Mouse (Mus musculus) neural tube, embryonic 11.5 days (tissue): ENCODE measurements around the gene Foxo6. TPM values are rescaled to one million over a fixed set of nuclear protein-coding genes. Genes with fewer than 3 reads are reported as not detected.

Experiments
- ATAC-seq: fragments of 200-750 bp; cut with Nextera tagmentation; 2 replicates; pipeline ENCODE4 v1.8.0; 2017; ENCODE audit warnings: moderate number of reproducible peaks, mild to moderate bottlenecking, moderate TSS enrichment, moderate library complexity; ENCODE audit not compliant: insufficient read depth, low FRiP score, low TSS enrichment
- DNase-seq: peaks from one replicate; pipeline ENCODE4 v3.0.0-alpha.2; 2015; ENCODE audit warnings: low spot score
- H3K27ac ChIP-seq: fragments of 300-500 bp; sonication (generic); 2 replicates; pipeline ENCODE4 v1.5.1; 2014; ENCODE audit warnings: low read depth, mild to moderate bottlenecking, low read length
- H3K27me3 ChIP-seq: fragments of 300-500 bp; sonication (generic); 2 replicates; pipeline ENCODE4 v1.6.1; 2014; ENCODE audit warnings: mild to moderate bottlenecking, low read length, mixed read lengths; ENCODE audit not compliant: control insufficient read depth, insufficient read depth
- H3K36me3 ChIP-seq: fragments of 300-500 bp; sonication (generic); 2 replicates; pipeline ENCODE4 v1.6.1; 2014; ENCODE audit warnings: mild to moderate bottlenecking, low read length, moderate library complexity, mixed read lengths; ENCODE audit not compliant: control insufficient read depth, insufficient read depth
- H3K4me1 ChIP-seq: fragments of 300-500 bp; sonication (generic); 2 replicates; pipeline ENCODE4 v1.6.1; 2014; ENCODE audit warnings: low read length, mixed read lengths; ENCODE audit not compliant: control insufficient read depth, insufficient read depth
- H3K4me2 ChIP-seq: fragments of 300-500 bp; sonication (generic); 2 replicates; pipeline ENCODE4 v1.6.1; 2014; ENCODE audit warnings: low read depth, mild to moderate bottlenecking, moderate library complexity
- H3K4me3 ChIP-seq: fragments of 300-500 bp; sonication (generic); 2 replicates; pipeline ENCODE4 v1.5.1; 2014; ENCODE audit warnings: low read depth, low read length
- H3K9ac ChIP-seq: fragments of 300-500 bp; sonication (generic); 2 replicates; pipeline ENCODE4 v1.6.1; 2014; ENCODE audit warnings: mild to moderate bottlenecking, low read length
- H3K9me3 ChIP-seq: fragments of 300-500 bp; sonication (generic); 2 replicates; pipeline ENCODE4 v1.6.1; 2016; ENCODE audit warnings: low read length; ENCODE audit not compliant: control insufficient read depth
- WGBS: fragments of 180-500 bp; shearing (Covaris S2); extraction: QIAGEN DNeasy Blood & Tissue Kit; methylation state at CpG from one replicate; pipeline ENCODE4 v1.1.7; 2014; 5-methylcytosine and 5-hydroxymethylcytosine counted together
- polyA plus RNA-seq: library from polyadenylated mRNA; unstranded; fragments of >200 nt; fragmentation: Nextera tagmentation; extraction: Ambion mirVana; gene quantifications from 2 replicates; pipeline ENCODE4 v1.2.1, GENCODE M21; 2014

Foxo6 gene
- polyA plus RNA-seq, result 0.45 and 0.62 TPM in 2 replicates

DNA sequence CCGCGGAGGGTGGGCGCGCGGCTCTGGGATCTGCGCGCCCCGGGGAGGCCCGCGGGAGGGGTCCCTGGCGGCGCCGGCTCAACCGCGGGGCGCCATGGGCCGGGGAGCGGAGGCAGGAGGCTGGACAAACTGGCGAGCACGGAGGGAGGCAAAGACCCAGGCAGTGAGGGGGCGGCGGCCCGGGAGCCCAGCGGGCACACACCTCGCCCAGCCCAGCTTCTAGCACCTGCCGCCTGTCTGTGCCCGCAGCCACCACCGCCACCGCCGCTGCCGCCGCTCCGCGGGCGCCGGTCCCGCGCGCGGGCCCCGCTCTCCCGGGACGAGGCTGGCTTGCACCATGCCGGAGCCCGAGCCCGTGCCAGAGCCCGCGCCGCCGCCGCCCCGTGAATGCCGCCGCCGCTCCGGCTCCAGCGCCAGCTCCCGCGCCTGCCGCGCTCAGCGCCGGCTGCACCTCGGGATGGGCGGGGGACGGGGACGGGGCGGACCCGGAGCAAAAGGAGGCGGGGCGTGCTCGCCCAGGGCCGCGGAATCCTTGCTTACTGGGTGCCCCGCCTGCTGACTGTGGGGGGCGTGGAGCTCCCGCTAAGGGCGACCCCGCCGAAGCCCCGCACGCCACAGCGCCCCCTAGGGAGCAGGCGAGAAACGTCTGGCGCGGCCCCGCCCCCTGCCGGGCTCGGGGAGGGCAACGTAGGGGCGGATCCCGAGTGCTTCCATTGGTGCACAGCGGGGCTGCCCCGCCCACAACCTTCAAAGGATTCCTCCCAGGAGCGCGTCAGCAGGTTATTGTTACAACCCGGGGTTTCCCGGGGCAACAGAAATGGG, at the start of gene Foxo6:
Gene Foxo6 (minus strand): TSS at position 60 of the 822 bp plus-strand sequence.
- peaks cover 41% of the 10 kb centered on the region for H3K27me3 ChIP-seq
- ATAC-seq, result peak; percentile 85
- DNase-seq, result peak; percentile 96
- peak within 1 kb of the TSS; percentile 99 for H3K4me2 ChIP-seq
- H3K9me3 ChIP-seq, result no peaks in the 10 kb centered on the region
- H3K36me3 ChIP-seq, result no peaks in the 10 kb centered on the region
- H3K9ac ChIP-seq, result peak within 1 kb of the TSS; percentile 63
- no peak within 1 kb of the TSS for H3K27ac ChIP-seq
- peak within 1 kb of the TSS; percentile 63 for H3K4me3 ChIP-seq
- H3K4me1 ChIP-seq, result peaks cover 16% of the 10 kb centered on the region
- under 1% methylated on average over 61 of the region's 99 CpGs for WGBS

DNA sequence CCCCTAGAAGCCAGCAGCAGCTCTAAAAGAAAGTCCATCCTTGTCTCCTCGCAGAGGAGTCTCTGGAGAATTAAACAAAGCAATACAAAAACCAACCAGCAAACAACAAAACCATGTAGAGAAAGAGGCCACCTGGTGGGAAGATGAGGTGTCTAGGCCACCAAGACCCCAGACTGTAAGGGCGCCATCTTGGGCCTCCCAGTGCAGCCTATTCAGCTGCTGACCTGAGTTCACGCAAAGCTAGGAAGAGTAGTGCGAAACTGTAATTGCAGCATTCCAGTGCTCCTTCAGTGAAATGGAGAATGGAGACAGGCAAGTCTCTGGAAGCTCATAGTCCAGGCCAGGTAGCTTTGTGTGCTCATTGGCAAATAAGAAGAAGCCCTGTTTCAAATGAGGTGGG, 47.2 kb upstream of the Foxo6 start:
- no peaks in the 10 kb centered on the region for H3K4me1 ChIP-seq
- H3K4me3 ChIP-seq, result no peak overlapping the region
- no peak overlapping the region for H3K27ac ChIP-seq
- 89% methylated on average over 4 of the region's 4 CpGs for WGBS
- no peak overlapping the region for H3K9ac ChIP-seq
- no peak for DNase-seq
- ATAC-seq, result no peak
- H3K36me3 ChIP-seq, result no peaks in the 10 kb centered on the region
- no peak overlapping the region for H3K4me2 ChIP-seq
- no peaks in the 10 kb centered on the region for H3K27me3 ChIP-seq
- no peaks in the 10 kb centered on the region for H3K9me3 ChIP-seq

DNA sequence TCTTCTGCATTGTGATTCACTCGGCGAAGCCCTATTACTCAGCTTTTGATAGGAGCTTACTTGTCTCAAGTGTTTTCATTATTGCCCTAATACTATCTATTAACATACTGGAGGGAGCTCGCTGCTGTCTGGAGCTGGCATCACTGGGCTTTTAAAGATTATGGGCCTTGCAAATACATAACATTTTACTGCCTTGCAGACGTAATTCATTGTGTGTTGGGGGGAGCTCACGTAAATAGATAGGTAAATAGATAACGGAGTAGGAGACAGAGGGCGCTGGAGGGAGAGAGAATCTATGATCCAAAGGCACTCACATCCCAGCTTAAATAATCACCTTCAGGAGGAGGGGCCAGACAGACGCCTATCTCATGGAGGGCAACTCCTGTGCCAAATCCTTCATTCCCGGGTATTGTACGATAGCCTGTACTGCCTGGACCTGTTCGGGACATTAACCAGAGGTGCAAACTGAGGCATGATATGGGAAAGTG, 45.8 kb upstream of the Foxo6 start:
- H3K27ac ChIP-seq, result no peak overlapping the region
- WGBS, result 41% methylated on average over 11 of the region's 11 CpGs
- no peaks in the 10 kb centered on the region for H3K27me3 ChIP-seq
- H3K36me3 ChIP-seq, result no peaks in the 10 kb centered on the region
- no peak overlapping the region for H3K9ac ChIP-seq
- no peaks in the 10 kb centered on the region for H3K4me1 ChIP-seq
- no peak overlapping the region for H3K4me2 ChIP-seq
- no peaks in the 10 kb centered on the region for H3K9me3 ChIP-seq
- no peak overlapping the region for H3K4me3 ChIP-seq
- DNase-seq (no peak), ATAC-seq (no peak)

DNA sequence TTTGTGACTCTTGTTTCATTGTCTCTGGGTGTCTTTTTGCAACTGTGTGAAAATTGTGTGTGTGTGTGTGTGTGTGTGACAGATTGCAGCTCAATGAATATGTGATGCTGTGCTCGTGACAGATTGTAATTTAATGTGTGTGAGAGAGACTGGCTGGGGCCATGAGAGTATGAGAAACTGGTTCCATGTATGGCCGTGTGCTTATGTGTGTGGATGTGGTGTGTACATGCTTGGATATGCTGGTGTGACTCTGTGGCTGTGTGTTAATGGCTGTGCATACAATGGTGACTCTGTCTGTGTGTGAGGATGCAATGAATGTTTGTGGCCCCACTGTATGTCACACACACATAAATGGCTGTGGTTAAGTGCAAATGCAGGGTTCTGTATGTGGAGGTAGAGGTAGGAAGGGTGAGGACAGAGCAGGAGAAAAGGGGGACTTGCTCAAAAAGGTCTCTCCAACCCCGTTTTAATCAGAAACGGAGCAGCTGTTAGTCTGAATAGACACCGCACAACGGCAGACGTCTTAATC, 45.3 kb upstream of the Foxo6 start:
- Histone ChIP-seq H3K9ac (no peak overlapping the region), H3K4me2 (no peak overlapping the region)
- 53% methylated on average over 7 of the region's 7 CpGs for WGBS

DNA sequence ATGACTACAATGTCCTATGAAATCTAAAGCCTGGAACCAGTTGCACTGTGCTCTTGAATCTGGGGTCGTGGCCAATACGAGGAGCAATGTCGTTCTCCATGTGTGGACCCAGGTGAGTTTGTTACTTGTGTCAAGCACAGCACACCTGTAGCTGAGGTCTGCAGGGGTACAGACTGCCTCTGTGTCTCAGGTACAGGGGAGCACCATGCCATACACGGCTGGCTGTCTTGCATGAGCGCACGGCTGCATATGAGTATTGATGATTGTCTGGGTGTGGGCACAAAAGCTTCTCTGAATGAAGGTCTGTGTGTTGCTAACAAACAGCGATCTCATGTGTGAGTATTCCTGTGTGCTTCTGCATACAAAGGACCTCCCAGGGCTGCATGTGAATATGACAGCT, 44.8 kb upstream of the Foxo6 start:
- Histone ChIP-seq H3K27me3 (no peaks in the 10 kb centered on the region), H3K36me3 (no peaks in the 10 kb centered on the region), H3K4me1 (no peaks in the 10 kb centered on the region), H3K27ac (no peak overlapping the region), H3K4me3 (no peak overlapping the region), H3K9ac (no peak overlapping the region), H3K4me2 (no peak overlapping the region), H3K9me3 (no peaks in the 10 kb centered on the region)
- 86% methylated on average over 7 of the region's 7 CpGs for WGBS
- peak; percentile 22 for DNase-seq
- ATAC-seq, result no peak

More for the DNA sequence above, 45.3 kb upstream of the Foxo6 start:
- no peaks in the 10 kb centered on the region for H3K4me1 ChIP-seq
- H3K36me3 ChIP-seq, result no peaks in the 10 kb centered on the region
- no peaks in the 10 kb centered on the region for H3K27me3 ChIP-seq
- ATAC-seq (no peak), DNase-seq (no peak)
- no peaks in the 10 kb centered on the region for H3K9me3 ChIP-seq
- no peak overlapping the region for H3K4me3 ChIP-seq
- H3K27ac ChIP-seq, result no peak overlapping the region

DNA sequence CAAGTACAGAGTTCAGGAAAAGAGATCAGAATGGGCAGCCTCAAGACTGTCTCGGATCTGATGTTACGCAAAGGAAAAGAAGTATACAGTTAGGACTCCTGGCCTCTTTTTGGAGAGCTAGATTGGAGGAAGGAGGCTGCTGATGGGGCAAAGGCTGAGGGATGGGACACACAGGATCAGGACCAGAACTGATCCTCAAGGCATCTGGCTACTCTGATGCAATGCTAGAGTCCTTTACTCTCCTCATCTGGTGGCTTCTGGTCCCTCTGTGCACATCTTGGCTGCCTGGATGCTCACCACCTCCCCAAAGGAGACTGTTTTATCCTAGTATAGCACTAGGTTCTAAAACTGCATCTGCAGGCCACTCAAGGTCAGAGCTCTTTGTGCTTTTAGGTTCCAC, 44.4 kb upstream of the Foxo6 start:
- H3K9ac ChIP-seq, result no peak overlapping the region
- H3K27ac ChIP-seq, result no peak overlapping the region
- H3K4me2 ChIP-seq, result no peak overlapping the region
- no peak overlapping the region for H3K4me3 ChIP-seq
- ATAC-seq (no peak), DNase-seq (no peak)
- WGBS, result 94% methylated on average over 2 of the region's 2 CpGs
- no peaks in the 10 kb centered on the region for H3K4me1 ChIP-seq
- H3K36me3 ChIP-seq, result no peaks in the 10 kb centered on the region
- no peaks in the 10 kb centered on the region for H3K27me3 ChIP-seq
- no peaks in the 10 kb centered on the region for H3K9me3 ChIP-seq

DNA sequence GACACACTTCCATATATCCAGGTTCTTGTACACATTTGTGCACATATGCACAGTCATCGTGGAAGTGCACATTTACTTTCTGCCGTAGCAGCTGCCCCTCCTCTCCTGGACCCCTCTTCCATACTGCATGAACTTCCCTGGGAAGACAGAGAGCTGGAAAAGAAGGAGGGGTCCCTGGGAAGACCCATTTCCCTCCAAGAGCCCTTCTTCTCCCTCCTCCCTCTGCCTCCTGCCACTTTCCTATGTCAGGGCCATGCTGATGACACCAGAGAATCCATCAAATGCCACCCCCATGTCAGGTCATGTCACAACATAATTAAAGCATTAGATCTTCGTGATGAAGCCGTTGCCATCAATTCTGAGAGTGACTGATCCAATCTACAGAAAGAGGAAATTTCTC, 38.6 kb upstream of the Foxo6 start:
- Histone ChIP-seq H3K4me3 (no peak overlapping the region), H3K27me3 (no peaks in the 10 kb centered on the region), H3K36me3 (no peaks in the 10 kb centered on the region), H3K27ac (no peak overlapping the region), H3K9me3 (no peaks in the 10 kb centered on the region), H3K4me1 (no peaks in the 10 kb centered on the region), H3K4me2 (no peak overlapping the region), H3K9ac (no peak overlapping the region)
- no peak for DNase-seq
- ATAC-seq, result no peak
- WGBS, result 74% methylated on average over 4 of the region's 4 CpGs

DNA sequence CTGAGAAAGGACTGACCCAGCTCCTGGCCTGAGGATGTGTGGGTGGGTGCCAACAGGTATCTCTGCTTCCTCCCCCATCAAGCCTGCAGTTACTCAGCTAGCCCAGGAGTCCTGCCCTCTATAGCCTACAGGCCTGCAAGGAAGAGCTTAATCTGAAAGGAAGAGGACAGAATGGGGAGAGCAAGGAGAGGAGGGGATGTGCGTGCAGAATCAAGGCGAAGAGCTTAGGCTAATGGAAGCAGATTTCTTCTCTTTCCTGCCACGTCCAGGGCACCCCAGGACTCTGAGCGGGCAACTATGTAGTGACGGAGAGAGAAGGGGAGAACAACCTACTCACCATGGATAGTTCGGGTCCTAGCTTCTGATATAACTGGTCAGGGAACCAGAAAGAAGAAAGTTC, 37.9 kb upstream of the Foxo6 start:
- Histone ChIP-seq H3K4me2 (no peak overlapping the region), H3K9me3 (no peaks in the 10 kb centered on the region), H3K36me3 (no peaks in the 10 kb centered on the region), H3K4me1 (no peaks in the 10 kb centered on the region), H3K4me3 (no peak overlapping the region), H3K27me3 (no peaks in the 10 kb centered on the region), H3K9ac (no peak overlapping the region), H3K27ac (no peak overlapping the region)
- 80% methylated on average over 4 of the region's 6 CpGs for WGBS
- DNase-seq (no peak), ATAC-seq (no peak)

DNA sequence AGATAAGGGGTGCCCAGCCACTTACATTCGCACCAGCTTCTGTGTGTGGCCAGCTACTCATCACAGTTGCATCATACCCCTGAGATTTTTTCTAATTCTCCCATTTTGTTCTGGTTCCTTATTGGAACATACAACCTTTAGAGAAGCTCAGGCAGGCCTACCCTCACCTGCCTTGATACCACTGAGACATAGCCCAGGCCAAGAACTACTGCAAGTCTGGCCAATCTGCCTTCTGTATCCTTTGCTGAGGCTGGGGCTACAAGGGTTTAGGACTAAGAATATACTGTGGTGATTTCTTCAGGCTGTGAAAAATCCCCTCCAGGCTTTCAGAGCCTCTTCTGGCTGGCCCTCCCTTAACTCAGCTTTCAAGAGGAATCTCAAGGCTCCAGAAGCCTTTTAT, 36.7 kb upstream of the Foxo6 start:
- H3K4me1 ChIP-seq, result no peaks in the 10 kb centered on the region
- DNase-seq (no peak), ATAC-seq (no peak)
- no peak overlapping the region for H3K9ac ChIP-seq
- no peak overlapping the region for H3K4me2 ChIP-seq
- H3K9me3 ChIP-seq, result no peaks in the 10 kb centered on the region
- H3K36me3 ChIP-seq, result no peaks in the 10 kb centered on the region
- no peaks in the 10 kb centered on the region for H3K27me3 ChIP-seq
- no peak overlapping the region for H3K27ac ChIP-seq
- H3K4me3 ChIP-seq, result no peak overlapping the region
- 88% methylated on average over 1 of the region's 1 CpGs for WGBS
